Comparison of ENCODE assay signal across 8 mouse cellular contexts in genomic region chr10:25929401-25930150, GRCm38 (mm10).
DNase-seq lines count a peak whose midpoint lies in the region; ATAC-seq and TF ChIP-seq lines count a peak whose summit lies in the region.

No protein-coding gene starts in this region.

- no peak for TF ChIP-seq CTCF in heart, postnatal 0 days (IDR thresholded peaks at IDR 0.05; ENCODE audit: low read depth)
- no peak for TF ChIP-seq CTCF in left cerebral cortex, adult 2 months (IDR thresholded peaks at IDR 0.05)

- H3K9ac ChIP-seq in heart, postnatal 0 days (replicated peaks; ENCODE audit: low read depth, low read length): no peak overlapping the region

- no peaks in the 10 kb centered on the region for H3K9me3 ChIP-seq in heart, postnatal 0 days (replicated peaks; ENCODE audit: control insufficient read depth, low read length)

- WGBS in heart, postnatal 0 days: 2% methylated on average over 12 of the region's 12 CpGs

- H3K4me3 ChIP-seq in heart, postnatal 0 days (ENCODE audit: low read depth, low read length): no peak overlapping the region
- H3K4me3 ChIP-seq in left cerebral cortex, adult 2 months: no peak overlapping the region

- ATAC-seq in heart, postnatal 0 days (ENCODE audit: insufficient read depth, low read depth): peak; percentile 49
- no peak for ATAC-seq in erythroid progenitor cell, adult 5-6 weeks (replicated peaks; ENCODE audit: low FRiP score, poor library complexity, severe bottlenecking)

- intact Hi-C loops in left cerebral cortex, adult 2 months (cut with DNase I): no loop called here

- no peak for TF ChIP-seq EP300 in heart, postnatal 0 days (IDR thresholded peaks at IDR 0.05; ENCODE audit: low read depth)

- H3K4me2 ChIP-seq in heart, postnatal 0 days (ENCODE audit: low read depth, low read length): peak overlapping the region; percentile 49

- no peak overlapping the region for H3K27ac ChIP-seq in heart, postnatal 0 days (ENCODE audit: low read depth)
- no peak overlapping the region for H3K27ac ChIP-seq in left cerebral cortex, adult 2 months

- H3K4me1 ChIP-seq in heart, postnatal 0 days (ENCODE audit: control insufficient read depth, insufficient read depth): peaks cover 6% of the 10 kb centered on the region

- peak; percentile 54 for DNase-seq in retina, postnatal 1 day
- DNase-seq in retina, embryonic 14.5 days (ENCODE audit: low spot score): no peak
- peak; percentile 55 for DNase-seq in heart, postnatal 0 days (ENCODE audit: low spot score)
- peak; percentile 37 to 38 for DNase-seq in left cerebral cortex, adult 2 months (ENCODE audit: extremely low spot score in 1 of 2, low spot score in 2 of 2)
- DNase-seq in right cerebral cortex, adult 2 months (ENCODE audit: low spot score in 2 of 2): peak; percentile 64 to 66
- DNase-seq in embryo, embryonic 11 days: no peak
- DNase-seq in gastrocnemius, postnatal 25 days: no peak

- no peaks in the 10 kb centered on the region for H3K36me3 ChIP-seq in heart, postnatal 0 days (replicated peaks; ENCODE audit: control insufficient read depth, insufficient read depth, low read length)

- no peaks in the 10 kb centered on the region for H3K27me3 ChIP-seq in heart, postnatal 0 days (ENCODE audit: control insufficient read depth, insufficient read depth, low read length)

Comparison
In these comparisons a context has a peak if more than half of its experiments do, and no peak if none do; other contexts are left out.
1. DNase-seq: peak in retina, postnatal 1 day (single experiment), heart, postnatal 0 days (single experiment), left cerebral cortex, adult 2 months (2 of 2) and right cerebral cortex, adult 2 months (2 of 2); none in retina, embryonic 14.5 days (single experiment), embryo, embryonic 11 days (single experiment) and gastrocnemius, postnatal 25 days (single experiment).